Mouse (Mus musculus) embryo, embryonic 10 days (tissue): Measurements from ENCODE around the gene Wdr95.
"Not testable (repeated sequence)": the region's sequence is repeated elsewhere in the genome, so short reads cannot be mapped to it uniquely, and the experiment has no call there.

Experiments used
- DNase-seq: peaks from one replicate; pipeline ENCODE4 v3.0.0-alpha.2; 2015; ENCODE audit warnings: low spot score

The Wdr95 gene

GRCm38 (mm10) chr5:149517116-149517515 is 11.4 kb upstream of the Wdr95 start:
- no peak for DNase-seq

DNA sequence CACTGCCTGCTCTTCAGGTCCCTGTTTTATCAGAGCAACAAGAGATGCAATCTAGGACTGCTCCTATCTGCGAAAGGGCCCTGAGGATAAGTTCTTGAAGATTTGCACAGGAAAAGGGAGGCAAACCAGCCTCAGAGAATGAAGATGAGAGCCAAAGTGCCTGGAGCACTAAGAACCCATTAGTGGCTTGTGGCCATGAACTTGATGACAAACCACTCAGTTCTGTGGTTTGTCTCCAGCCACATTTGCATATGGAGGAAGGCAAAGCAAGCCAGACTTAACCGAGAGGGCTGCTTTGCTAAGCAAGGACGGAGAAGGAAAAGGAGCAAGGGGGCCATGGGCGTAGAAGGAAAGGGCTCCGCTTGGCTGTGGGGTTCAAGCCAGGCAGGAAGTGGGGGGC is 7.7 kb upstream of the Wdr95 start:
- no peak for DNase-seq

- no peak for DNase-seq
Observed at GRCm38 (mm10) chr5:149523856-149524241, 4.6 kb upstream of the Wdr95 start.

GRCm38 (mm10) chr5:149524242-149524858 is 4.1 kb upstream of the Wdr95 start:
- peak; percentile 94 for DNase-seq

- peak; percentile 17 for DNase-seq
Observed at GRCm38 (mm10) chr5:149525055-149525785, 3.3 kb upstream of the Wdr95 start.

DNA sequence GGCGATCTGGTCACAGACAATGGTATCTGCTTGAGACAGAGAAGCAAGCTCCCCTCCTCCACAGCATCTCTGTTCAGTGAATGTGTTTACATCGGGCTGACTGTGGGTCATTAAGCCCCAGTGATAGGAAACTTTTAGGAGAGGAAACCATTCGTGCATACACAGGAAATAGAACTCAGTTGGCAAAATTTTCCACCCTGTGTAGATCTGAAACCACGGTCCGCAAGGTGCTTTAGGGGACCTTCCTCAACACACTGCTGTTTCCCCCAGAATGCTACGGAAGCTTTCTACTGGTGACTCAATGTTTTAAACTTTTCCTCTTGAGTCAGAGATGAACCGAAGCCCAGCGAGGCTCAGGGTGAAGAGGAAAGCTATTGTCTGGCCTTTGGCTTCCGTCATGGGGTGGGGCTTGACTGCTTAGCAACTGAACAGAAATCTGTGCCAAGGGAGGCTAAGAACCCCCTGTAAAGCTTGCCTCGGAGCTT is 2.0 kb upstream of the Wdr95 start:
- DNase-seq: peak; percentile 28

DNA sequence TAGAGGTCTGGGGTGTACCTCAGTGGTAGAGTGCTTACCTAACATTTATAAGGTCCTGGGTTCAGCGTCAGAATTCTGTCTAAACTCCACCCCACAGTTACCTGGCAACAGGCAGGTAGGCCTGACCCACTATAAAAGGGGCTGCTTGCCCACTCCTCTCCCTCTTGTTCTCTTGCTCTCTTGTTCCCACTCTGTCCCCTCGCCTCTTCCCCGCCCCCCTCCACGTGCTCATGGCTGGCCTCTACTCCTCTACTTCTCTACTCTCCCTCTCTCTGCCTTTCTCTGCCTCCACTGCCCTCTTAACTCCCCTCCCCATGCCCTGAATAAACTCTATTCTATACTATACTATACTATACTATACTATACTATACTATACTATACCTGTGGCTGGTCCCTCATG is 1.2 kb upstream of the Wdr95 start:
- DNase-seq: not testable (repeated sequence)

DNA sequence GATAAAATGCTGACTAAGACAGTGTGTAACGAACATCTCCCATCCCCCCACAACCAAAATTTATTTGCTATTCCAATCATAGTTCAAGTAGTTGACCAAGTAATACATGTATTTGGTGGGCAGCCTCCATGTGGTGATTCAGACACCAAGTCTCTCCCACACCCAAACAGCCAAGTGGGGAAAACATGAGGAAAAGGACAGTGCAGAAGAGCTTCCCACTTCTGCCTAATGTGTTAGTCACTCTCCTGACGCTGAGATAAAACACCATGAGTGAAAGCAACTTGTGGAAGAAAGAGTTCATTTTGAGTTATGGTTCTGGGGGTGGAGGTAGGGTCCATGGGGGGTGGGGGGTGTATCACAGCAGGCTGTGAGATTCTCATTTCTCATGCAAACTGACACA is 5.4 kb downstream of the Wdr95 start:
- no peak for DNase-seq

- DNase-seq: no peak
Observed at GRCm38 (mm10) chr5:149536005-149536404, 7.5 kb downstream of the Wdr95 start.

GRCm38 (mm10) chr5:149537796-149538511 is 9.5 kb downstream of the Wdr95 start:
- peak; percentile 60 for DNase-seq

GRCm38 (mm10) chr5:149538531-149538930 is 10.1 kb downstream of the Wdr95 start:
- DNase-seq: no peak

GRCm38 (mm10) chr5:149539051-149539450 is 10.6 kb downstream of the Wdr95 start:
- DNase-seq: no peak

DNA sequence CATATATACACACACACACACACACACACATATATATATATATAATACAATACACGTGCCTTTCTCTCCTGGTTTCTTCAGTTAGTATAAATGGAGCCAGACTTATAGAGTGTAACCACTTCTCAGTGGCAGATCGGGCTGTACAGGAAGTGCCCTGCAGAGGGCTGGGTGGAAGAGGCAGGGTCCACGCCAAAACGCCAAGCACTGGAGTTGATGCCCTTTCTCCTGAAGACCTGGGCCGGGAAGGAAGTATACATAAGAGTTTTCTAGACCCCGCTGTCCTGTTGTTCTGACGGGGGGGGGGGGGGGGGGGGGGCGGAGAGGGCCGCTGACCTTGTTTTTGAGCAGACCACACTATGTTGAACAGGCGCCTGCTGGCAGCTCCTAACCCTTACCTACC is 22.7 kb downstream of the Wdr95 start:
- DNase-seq: no peak

GRCm38 (mm10) chr5:149552742-149553141 is 24.3 kb downstream of the Wdr95 start:
- peak; percentile 29 for DNase-seq

DNA sequence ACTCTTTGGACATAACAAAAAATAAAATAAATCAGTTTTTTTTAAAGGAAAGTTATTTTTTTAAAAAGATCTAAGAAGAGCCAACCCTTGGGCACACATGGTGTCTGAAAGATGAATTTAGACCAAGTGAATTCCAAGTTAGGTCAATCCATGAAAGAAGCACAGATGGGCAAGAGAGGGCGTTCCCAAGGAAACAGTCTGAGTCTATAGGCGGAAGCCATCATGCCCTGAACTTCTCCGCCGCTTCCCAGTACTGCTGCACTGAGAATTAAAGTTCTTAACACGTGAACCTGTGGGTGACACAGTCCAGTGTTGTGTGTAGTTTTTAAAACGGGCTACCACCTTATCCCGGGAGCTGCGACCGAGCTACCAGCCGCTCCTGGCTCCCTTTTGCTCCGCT is 24.9 kb downstream of the Wdr95 start:
- no peak for DNase-seq

DNA sequence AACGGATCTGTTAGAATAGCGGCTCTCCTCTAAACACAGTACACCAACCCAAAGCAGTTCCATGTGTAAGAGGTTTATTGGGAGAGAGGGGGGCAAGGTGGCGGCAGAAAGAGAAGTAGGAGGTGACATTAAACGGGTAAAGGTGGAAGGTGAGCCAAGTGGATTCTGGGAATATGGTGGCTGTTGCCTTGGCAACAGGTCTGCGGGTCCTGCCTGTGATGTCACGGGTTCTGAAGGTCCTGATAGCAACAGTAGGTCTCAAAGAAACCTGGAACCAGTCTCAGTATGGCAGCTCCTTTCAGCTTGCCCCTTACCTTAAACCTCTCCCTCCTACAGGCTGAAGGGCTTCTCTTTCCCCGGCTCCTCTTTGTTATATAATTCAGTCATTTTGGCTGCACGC is 25.9 kb downstream of the Wdr95 start:
- no peak for DNase-seq

- DNase-seq: peak; percentile 56
Observed at GRCm38 (mm10) chr5:149560903-149561588, 32.6 kb downstream of the Wdr95 start.

DNA sequence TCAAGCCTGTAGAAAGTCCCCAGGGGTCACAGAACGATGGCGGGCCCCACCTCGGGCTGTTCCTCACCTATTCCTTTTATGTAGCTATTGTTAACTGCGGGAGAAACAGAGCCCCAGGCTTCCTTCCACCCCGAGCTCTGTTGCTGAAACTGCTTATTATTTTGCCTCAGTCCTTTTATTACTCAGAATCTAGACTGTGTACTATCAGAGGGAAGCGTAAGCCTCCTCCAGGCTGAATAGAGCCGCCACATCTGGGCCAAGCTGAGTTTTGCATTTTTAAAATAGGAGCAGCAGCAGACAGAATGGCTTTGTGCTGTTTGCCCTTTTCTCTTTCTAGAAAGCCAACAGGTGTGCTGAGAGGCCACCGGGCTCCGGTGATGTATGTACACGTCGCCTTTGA is 37.5 kb downstream of the Wdr95 start:
- no peak for DNase-seq

- DNase-seq: no peak
Observed at GRCm38 (mm10) chr5:149566957-149567356, 38.5 kb downstream of the Wdr95 start.

GRCm38 (mm10) chr5:149568993-149569392 is 40.5 kb downstream of the Wdr95 start:
- DNase-seq: no peak

DNA sequence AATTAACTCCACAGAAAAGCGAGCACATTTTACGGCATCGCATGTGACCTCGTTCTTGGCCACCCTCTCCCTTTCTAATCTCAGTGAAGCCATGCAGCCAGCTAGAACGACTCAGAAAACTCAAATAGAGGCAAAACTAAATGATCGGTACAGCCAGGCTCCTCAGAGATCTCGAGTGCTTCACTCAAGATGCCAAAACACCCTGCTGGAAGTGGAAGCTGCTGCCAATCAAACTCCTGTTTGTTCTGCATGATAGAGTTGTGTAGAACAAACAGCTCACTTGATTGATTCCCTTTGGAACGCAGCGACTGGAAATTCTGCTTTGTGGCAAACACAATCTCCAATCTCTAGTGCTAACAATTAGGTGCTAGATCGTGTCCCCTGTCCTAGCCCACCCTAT is 48.5 kb downstream of the Wdr95 start:
- DNase-seq: no peak

GRCm38 (mm10) chr5:149577449-149577848 is 49.0 kb downstream of the Wdr95 start:
- no peak for DNase-seq
